Mouse (Mus musculus) CH12.LX (cell line): Measurements from ENCODE around the gene Stat2.

ENCODE experiments used
- HCFC1 ChIP-seq: IDR thresholded peaks from 2 replicates; pipeline ENCODE4 v1.6.1; 2012; ENCODE audit warnings: low read depth, mild to moderate bottlenecking, inconsistent platforms, low read length, improper control_type of control experiment
- POLR2A ChIP-seq: IDR thresholded peaks from 2 replicates; pipeline ENCODE4 v1.6.1; 2011; ENCODE audit warnings: low read depth, mild to moderate bottlenecking, improper control_type of control experiment, low read length

DNA sequence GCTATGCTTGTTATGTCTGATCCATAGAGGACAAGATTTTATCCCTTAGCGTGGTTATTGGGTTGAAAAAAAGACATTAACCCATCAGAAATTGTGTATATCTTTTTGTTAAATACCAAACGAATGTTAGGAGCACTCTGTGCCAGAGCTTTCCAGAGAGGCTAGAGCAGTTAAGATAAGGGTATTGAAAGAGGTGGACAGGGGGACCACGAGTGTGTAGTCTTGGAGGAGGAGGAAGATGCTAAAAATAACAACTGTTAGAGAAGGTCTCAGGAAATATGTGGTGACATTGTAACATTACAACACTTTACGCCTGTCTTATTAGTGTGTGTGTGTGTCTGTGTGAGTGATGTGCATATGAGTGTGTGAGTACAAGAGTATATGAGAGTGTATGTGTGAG lies 40.5 kb downstream of the Stat2 start:
- TF ChIP-seq HCFC1: no peak
- no peak for TF ChIP-seq POLR2A
